Mouse (Mus musculus) CH12.LX (cell line): ENCODE results near the gene Cisd3. TPM values are rescaled to one million over a fixed set of nuclear protein-coding genes. Genes with fewer than 3 reads are reported as not detected.
A peak's percentile ranks its signal among the peaks of the same experiment; 100 is the strongest.

Source experiments
- DNase-seq: peaks from one replicate; pipeline ENCODE4 v3.0.0-alpha.2; 2013; ENCODE audit errors: extremely low read depth
- H3K27ac ChIP-seq: 2 replicates; pipeline ENCODE4 v1.5.1; 2012; ENCODE audit warnings: low read depth, mild to moderate bottlenecking, control low read depth, moderate library complexity; ENCODE audit not compliant: insufficient read depth
- H3K27me3 ChIP-seq: replicated peaks from 2 replicates; pipeline ENCODE3; 2012; ENCODE audit warnings: inconsistent platforms
- H3K36me3 ChIP-seq, 2 experiments: replicated peaks in 1 of 2; 2 replicates each; pipeline versions ENCODE3 to v1.6.1; 2012; ENCODE audit warnings: inconsistent platforms in 1 of 2, low read length in 1 of 2, mild to moderate bottlenecking in 1 of 2, mixed read lengths in 1 of 2, moderate library complexity in 1 of 2; ENCODE audit not compliant: control insufficient read depth in 1 of 2, insufficient read depth in 1 of 2
- H3K4me1 ChIP-seq, 2 experiments: 2 replicates each; pipeline ENCODE4 v1.6.1; 2012; ENCODE audit warnings: inconsistent platforms in 1 of 2, moderate library complexity in 1 of 2; ENCODE audit not compliant: insufficient read depth in 2 of 2, control insufficient read depth in 1 of 2
- H3K4me2 ChIP-seq: 2 replicates; pipeline ENCODE4 v1.6.1; 2012; ENCODE audit warnings: low read depth, mild to moderate bottlenecking, control low read depth; ENCODE audit not compliant: poor library complexity, insufficient read depth, severe bottlenecking
- H3K4me3 ChIP-seq, 3 experiments: fragments of 150-350 bp in 1 of 3; sonication (generic) in 1 of 3; replicated peaks in 1 of 3; 2 replicates each; pipeline versions ENCODE3 to v1.5.1; 2011 to 2012; ENCODE audit warnings: low read depth in 2 of 3, low read length in 2 of 3, mild to moderate bottlenecking in 2 of 3, moderate library complexity in 2 of 3, control low read depth in 1 of 3, improper control_type of control experiment in 1 of 3, inconsistent platforms in 1 of 3, mixed read lengths in 1 of 3; ENCODE audit not compliant: poor library complexity in 1 of 3
- H3K79me2 ChIP-seq: replicated peaks from 2 replicates; pipeline ENCODE4 v1.6.1; 2012; ENCODE audit warnings: mild to moderate bottlenecking, moderate library complexity; ENCODE audit not compliant: control insufficient read depth, poor library complexity, insufficient read depth, severe bottlenecking; ENCODE audit errors: extremely low read depth
- H3K9ac ChIP-seq: 2 replicates; pipeline ENCODE4 v1.6.1; 2012; ENCODE audit warnings: low read depth, mild to moderate bottlenecking, control low read depth, moderate library complexity; ENCODE audit not compliant: insufficient read depth
- H3K9me3 ChIP-seq: replicated peaks from 2 replicates; pipeline ENCODE3; 2012; ENCODE audit warnings: low read length, inconsistent platforms, mixed read lengths
- BHLHE40 ChIP-seq: IDR thresholded peaks from 2 replicates; pipeline ENCODE4 v1.6.1; 2011; ENCODE audit warnings: mild to moderate bottlenecking, low read depth, low read length, improper control_type of control experiment
- CHD1 ChIP-seq: IDR thresholded peaks from 2 replicates; pipeline ENCODE4 v1.6.1; 2012; ENCODE audit warnings: low read depth, low read length, improper control_type of control experiment, inconsistent platforms
- CHD2 ChIP-seq: IDR thresholded peaks from 2 replicates; pipeline ENCODE4 v1.6.1; 2011; ENCODE audit warnings: low read length, improper control_type of control experiment
- CTCF ChIP-seq, 2 experiments: IDR thresholded peaks in 1 of 2; conservative IDR thresholded peaks in 1 of 2; 2 replicates each; pipeline ENCODE4 v1.5.1; 2011 to 2012; ENCODE audit warnings: low read depth in 2 of 2, low read length in 2 of 2, improper control_type of control experiment in 1 of 2, inconsistent platforms in 1 of 2, mild to moderate bottlenecking in 1 of 2, moderate library complexity in 1 of 2
- E2F4 ChIP-seq: IDR thresholded peaks from 2 replicates; pipeline ENCODE4 v1.6.1; 2011; ENCODE audit warnings: low read depth, low read length, improper control_type of control experiment; ENCODE audit not compliant: insufficient replicate concordance
- ETS1 ChIP-seq: conservative IDR thresholded peaks from 2 replicates; pipeline ENCODE4 v1.6.1; 2012; ENCODE audit warnings: low read depth, mild to moderate bottlenecking, inconsistent platforms, low read length, improper control_type of control experiment, moderate library complexity
- HCFC1 ChIP-seq: IDR thresholded peaks from 2 replicates; pipeline ENCODE4 v1.6.1; 2012; ENCODE audit warnings: low read depth, mild to moderate bottlenecking, inconsistent platforms, low read length, improper control_type of control experiment
- IRF4 ChIP-seq: IDR thresholded peaks from 2 replicates; pipeline ENCODE4 v1.6.1; 2014; ENCODE audit warnings: low read depth, mild to moderate bottlenecking, inconsistent platforms, low read length, improper control_type of control experiment
- JUND ChIP-seq: conservative IDR thresholded peaks from 2 replicates; pipeline ENCODE4 v1.6.1; 2011; ENCODE audit warnings: low read depth, low read length, improper control_type of control experiment
- KAT2A ChIP-seq: IDR thresholded peaks from 2 replicates; pipeline ENCODE4 v1.6.1; 2012; ENCODE audit warnings: low read length, improper control_type of control experiment, inconsistent platforms; ENCODE audit not compliant: insufficient replicate concordance
- MAFK ChIP-seq: IDR thresholded peaks from 2 replicates; pipeline ENCODE4 v1.6.1; 2011; ENCODE audit warnings: low read length, improper control_type of control experiment; ENCODE audit not compliant: insufficient replicate concordance
- MXI1 ChIP-seq: IDR thresholded peaks from 2 replicates; pipeline ENCODE4 v1.6.1; 2011; ENCODE audit warnings: mild to moderate bottlenecking, low read depth, low read length, improper control_type of control experiment
- NELFE ChIP-seq: IDR thresholded peaks from 2 replicates; pipeline ENCODE4 v1.6.1; 2011; ENCODE audit warnings: low read depth, low read length, improper control_type of control experiment
- POLR2A ChIP-seq: IDR thresholded peaks from 2 replicates; pipeline ENCODE4 v1.6.1; 2011; ENCODE audit warnings: low read depth, mild to moderate bottlenecking, improper control_type of control experiment, low read length
- POLR2AphosphoS2 ChIP-seq: IDR thresholded peaks from 2 replicates; pipeline ENCODE4 v1.6.1; 2011; ENCODE audit warnings: low read depth, low read length, improper control_type of control experiment
- RAD21 ChIP-seq: IDR thresholded peaks from 2 replicates; pipeline ENCODE4 v1.6.1; 2011; ENCODE audit warnings: low read depth, mild to moderate bottlenecking, low read length, improper control_type of control experiment, moderate library complexity
- RCOR1 ChIP-seq: conservative IDR thresholded peaks from 2 replicates; pipeline ENCODE4 v1.6.1; 2012; ENCODE audit warnings: low read depth, mild to moderate bottlenecking, inconsistent platforms, low read length, improper control_type of control experiment
- SIN3A ChIP-seq: IDR thresholded peaks from 2 replicates; pipeline ENCODE4 v1.6.1; 2012; ENCODE audit warnings: low read length, improper control_type of control experiment, inconsistent platforms
- SMC3 ChIP-seq: IDR thresholded peaks from 2 replicates; pipeline ENCODE4 v1.6.1; 2011; ENCODE audit warnings: low read depth, low read length, improper control_type of control experiment
- TCF12 ChIP-seq: IDR thresholded peaks from 2 replicates; pipeline ENCODE4 v1.6.1; 2014; ENCODE audit warnings: low read depth, mild to moderate bottlenecking, inconsistent platforms, low read length, improper control_type of control experiment
- UBTF ChIP-seq: IDR thresholded peaks from 2 replicates; pipeline ENCODE4 v1.6.1; 2012; ENCODE audit warnings: low read depth, mild to moderate bottlenecking, inconsistent platforms, low read length, improper control_type of control experiment, moderate library complexity
- ZC3H11A ChIP-seq: IDR thresholded peaks from 2 replicates; pipeline ENCODE4 v1.6.1; 2012; ENCODE audit warnings: low read depth, mild to moderate bottlenecking, inconsistent platforms, low read length, improper control_type of control experiment
- ZKSCAN1 ChIP-seq: IDR thresholded peaks from 2 replicates; pipeline ENCODE4 v1.6.1; 2012; ENCODE audit warnings: low read depth, inconsistent platforms, low read length, improper control_type of control experiment, borderline replicate concordance
- ZNF384 ChIP-seq: IDR thresholded peaks from 2 replicates; pipeline ENCODE4 v1.6.1; 2012; ENCODE audit warnings: low read depth, low read length, improper control_type of control experiment, inconsistent platforms
- dilution Hi-C: fragments of 300-500 bp; cut with MboI; formaldehyde crosslinking; loops from 2 replicates; pipeline ENCODE4 v1.14.3; 2020; ENCODE audit warnings: low sequenced_read_pairs; ENCODE audit not compliant: extremely low pct_unique_long_range_greater_than_20kb, extremely low pct_ligation_motif_present
- in situ Hi-C: fragments of 300-500 bp; cut with MboI; formaldehyde crosslinking; loops from 3 replicates; pipeline ENCODE4 v1.14.3; 2019; ENCODE audit warnings: low sequenced_read_pairs, low pct_ligation_motif_present, low pct_unique_long_range_greater_than_20kb, mixed read lengths
- polyA plus RNA-seq: library from polyadenylated mRNA; unstranded; fragments of >175 nt; gene quantifications from 2 replicates; pipeline ENCODE4 v1.2.1, GENCODE M21; 2012; ENCODE audit warnings: low read depth; ENCODE audit not compliant: insufficient read length
- total RNA-seq, 2 experiments: library from RNA; depleted of rRNA; stranded (reverse); fragments of 300-350 nt in 1 of 2; fragments of >200 nt in 1 of 2; gene quantifications; 2 replicates each; pipeline ENCODE4 v1.2.3; 2012 to 2014

The Cisd3 gene
- total and polyA plus RNA-seq, 3 experiments: 66.1 to 221 (median 141) TPM

GRCm38 (mm10) chr11:97697891-97698529 is 12.4 kb downstream of the Cisd3 start:
- H3K9me3 ChIP-seq: no peaks in the 10 kb centered on the region
- H3K4me3 ChIP-seq: peak overlapping the region; percentile 66 to 83 (median 72)
- H3K4me2 ChIP-seq: peak overlapping the region; percentile 46
- H3K27me3 ChIP-seq: peaks cover 21% of the 10 kb centered on the region
- H3K4me1 ChIP-seq: peaks cover 9 to 40% of the 10 kb centered on the region in 2 experiments
- H3K79me2 ChIP-seq: no peaks in the 10 kb centered on the region; the same call in 1 of the 2 replicates
- dilution Hi-C loops: no loop called here
- peak overlapping the region; percentile 84; the same call in 1 of the 2 replicates for H3K9ac ChIP-seq
- H3K36me3 ChIP-seq: peaks cover 4 to 17% of the 10 kb centered on the region in 2 experiments
- in situ Hi-C loops: loop anchor here (5.0 kb wide), 1 partner anchor 66 kb away; no protein-coding TSS in a partner anchor
- DNase-seq: no peak
- no peak overlapping the region for H3K27ac ChIP-seq
- TF ChIP-seq ZKSCAN1 (no peak), MAFK (0 out of 2 replicates have a peak, but pooled peaks have one; percentile 6)

DNA sequence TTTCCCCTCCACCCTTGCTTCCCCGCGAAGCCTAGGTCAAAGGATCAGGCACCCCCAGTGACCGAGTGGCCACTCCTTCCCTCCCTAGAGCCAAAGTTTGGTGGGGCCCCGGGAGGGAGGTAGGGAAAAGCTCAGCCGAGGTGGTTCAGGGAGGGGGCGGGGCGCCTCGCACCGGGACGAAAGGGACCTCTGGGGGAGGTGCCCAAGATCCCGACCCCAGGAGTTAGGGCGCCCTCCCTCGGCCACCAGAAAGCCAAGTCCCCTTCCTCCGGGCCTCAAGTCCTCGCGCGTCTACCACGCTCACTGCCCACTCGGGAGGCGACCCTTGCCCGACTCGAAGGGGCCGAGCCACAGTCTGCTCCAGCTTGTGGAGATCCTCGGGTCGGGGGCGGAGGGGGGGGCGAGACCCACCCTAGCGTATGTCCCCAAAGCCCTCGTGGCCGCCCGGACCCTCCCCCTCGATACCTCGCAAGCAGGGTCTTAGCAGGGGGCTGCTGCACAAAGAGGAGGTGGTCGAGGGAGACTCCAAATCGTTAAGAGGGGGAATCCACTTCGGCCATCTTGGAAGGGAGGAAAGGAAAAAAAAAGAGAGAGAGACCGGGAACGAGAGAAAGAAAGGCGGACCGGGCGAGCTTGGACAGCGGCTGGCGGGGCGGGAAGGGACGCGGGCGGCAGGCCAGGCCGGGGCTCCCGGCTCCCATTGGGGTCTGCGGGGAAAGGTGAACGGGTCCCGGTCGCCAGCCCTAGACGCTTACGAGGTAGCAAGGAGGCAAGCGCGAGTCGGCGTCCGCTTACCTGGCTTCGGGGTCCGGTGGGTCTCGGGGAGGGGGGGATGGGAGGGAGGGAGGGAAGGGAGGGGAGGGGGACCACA is 13.3 kb downstream of the Cisd3 start:
- peak overlapping the region; percentile 46 for H3K4me2 ChIP-seq
- TF ChIP-seq ZNF384: no peak; the same call in 1 of the 2 replicates
- TF ChIP-seq CHD2: peak; percentile 75; the same call in 1 of the 2 replicates
- TF ChIP-seq JUND: no peak
- TF ChIP-seq ETS1: no peak
- no peak for TF ChIP-seq RCOR1
- TF ChIP-seq CHD1: no peak
- peak; percentile 29; the same call in 1 of the 2 replicates for TF ChIP-seq POLR2A
- TF ChIP-seq NELFE: no peak; the same call in 1 of the 2 replicates
- TF ChIP-seq ZC3H11A: no peak
- TF ChIP-seq TCF12: no peak
- TF ChIP-seq KAT2A: no peak
- no peak for TF ChIP-seq POLR2AphosphoS2
- TF ChIP-seq MXI1: no peak; the same call in 1 of the 2 replicates
- TF ChIP-seq E2F4: no peak
- TF ChIP-seq SIN3A: peak; percentile 21; the same call in 1 of the 2 replicates
- peak in 1 of 2 experiments; percentile 70; a peak in 2 of 4 replicates for TF ChIP-seq CTCF (conservative IDR thresholded peaks at IDR 0.05 in 1 of 2, IDR thresholded peaks at IDR 0.05 in 1 of 2; ENCODE audit: low read depth in 2 of 2, low read length in 2 of 2)
- no peak for TF ChIP-seq ZKSCAN1
- peak; percentile 88 for TF ChIP-seq UBTF
- TF ChIP-seq IRF4: peak; percentile 31; the same call in 1 of the 2 replicates
- 0 out of 2 replicates have a peak, but pooled peaks have one; percentile 23 for TF ChIP-seq BHLHE40
- TF ChIP-seq SMC3: peak; percentile 45; the same call in 1 of the 2 replicates
- no peak; the same call in 1 of the 2 replicates for TF ChIP-seq HCFC1
- peak; percentile 35 for TF ChIP-seq RAD21
- peaks cover 7% of the 10 kb centered on the region for H3K79me2 ChIP-seq
- peak overlapping the region; percentile 84 for H3K9ac ChIP-seq
- DNase-seq: no peak
- dilution Hi-C loops (no loop called here), in situ Hi-C loops (loop anchor here (5.0 kb wide), 1 partner anchor 67 kb away; no protein-coding TSS in a partner anchor)
- no peaks in the 10 kb centered on the region for H3K9me3 ChIP-seq
- H3K27me3 ChIP-seq: peaks cover 21% of the 10 kb centered on the region
- H3K27ac ChIP-seq: peak overlapping the region; percentile 16; the same call in 1 of the 2 replicates
- peak overlapping the region; percentile 66 to 83 (median 72) for H3K4me3 ChIP-seq
- peaks cover 2 to 11% of the 10 kb centered on the region in 2 experiments for H3K36me3 ChIP-seq
- H3K4me1 ChIP-seq: peaks cover 9 to 40% of the 10 kb centered on the region in 2 experiments
